Mouse (Mus musculus) MEL (cell line): ENCODE measurements around the gene Ntrk3.

ENCODE experiments used
- CTCF ChIP-seq, 3 experiments: IDR thresholded peaks in 2 of 3; conservative IDR thresholded peaks in 1 of 3; 2 replicates each; pipeline ENCODE4 v1.5.1; 2011 to 2012; ENCODE audit warnings: low read length in 3 of 3, low read depth in 2 of 3, mild to moderate bottlenecking in 2 of 3, improper control_type of control experiment in 1 of 3, inconsistent platforms in 1 of 3, mixed read lengths in 1 of 3, moderate library complexity in 1 of 3; ENCODE audit not compliant: control insufficient read depth in 1 of 3, insufficient read depth in 1 of 3, poor library complexity in 1 of 3, severe bottlenecking in 1 of 3
- E2F4 ChIP-seq: IDR thresholded peaks from 2 replicates; pipeline ENCODE4 v1.6.1; 2011; ENCODE audit warnings: low read depth, low read length, improper control_type of control experiment, borderline replicate concordance
- EP300 ChIP-seq, 2 experiments: IDR thresholded peaks; 2 replicates each; pipeline ENCODE4 v1.6.1; 2011; ENCODE audit warnings: improper control_type of control experiment in 2 of 2, low read length in 2 of 2, low read depth in 1 of 2, mild to moderate bottlenecking in 1 of 2
- NRF1 ChIP-seq: IDR thresholded peaks from 2 replicates; pipeline ENCODE4 v1.6.1; 2014; ENCODE audit warnings: low read depth, mild to moderate bottlenecking, inconsistent platforms, low read length, improper control_type of control experiment, moderate library complexity; ENCODE audit not compliant: poor library complexity, insufficient read depth, severe bottlenecking
- POLR2AphosphoS2 ChIP-seq: IDR thresholded peaks from 2 replicates; pipeline ENCODE4 v1.6.1; 2011; ENCODE audit warnings: low read length, improper control_type of control experiment
- POLR2AphosphoS5 ChIP-seq: IDR thresholded peaks from 2 replicates; pipeline ENCODE4 v1.6.1; 2012; ENCODE audit warnings: low read depth, borderline replicate concordance, mild to moderate bottlenecking, inconsistent platforms, low read length, moderate library complexity, mixed read lengths

- no peak for TF ChIP-seq POLR2AphosphoS2
- TF ChIP-seq CTCF (IDR thresholded peaks at IDR 0.05 in 2 of 3, conservative IDR thresholded peaks at IDR 0.05 in 1 of 3; ENCODE audit: control insufficient read depth in 1 of 3, insufficient read depth in 1 of 3, low read depth in 2 of 3, low read length in 3 of 3, poor library complexity in 1 of 3, severe bottlenecking in 1 of 3) = no peak
- TF ChIP-seq POLR2AphosphoS5 = no peak
- no peak for TF ChIP-seq NRF1
- no peak for TF ChIP-seq E2F4
- no peak for TF ChIP-seq EP300 (IDR thresholded peaks at IDR 0.05; ENCODE audit: low read depth in 1 of 2, low read length in 2 of 2)
Observed at GRCm38 (mm10) chr7:78499970-78500369, 237.8 kb downstream of the Ntrk3 start.
